Comparison of ENCODE assay signal across 7 mouse cellular contexts in genomic region chr11:119299391-119300245, GRCm38 (mm10). TPM values are rescaled to one million over a fixed set of nuclear protein-coding genes. Genes with fewer than 3 reads are reported as not detected.
DNase-seq lines count a peak whose midpoint lies in the region; ATAC-seq lines count a peak whose summit lies in the region.

Gene Eif4a3 (minus strand): TSS chr11:119300089.

- peak; percentile 83 for ATAC-seq in embryonic facial prominence, embryonic 12.5 days (ENCODE audit: insufficient number of reproducible peaks, insufficient read depth, low FRiP score, low TSS enrichment)
- peak; percentile 89 for ATAC-seq in limb, embryonic 11.5 days (ENCODE audit: insufficient number of reproducible peaks, low FRiP score, low TSS enrichment, low read depth)
- peak; percentile 95 for ATAC-seq in midbrain, embryonic 14.5 days (ENCODE audit: low FRiP score, low TSS enrichment)

- H3K27me3 ChIP-seq in embryonic facial prominence, embryonic 12.5 days, result no peaks in the 10 kb centered on the region
- no peaks in the 10 kb centered on the region; the same call in 1 of the 2 replicates for H3K27me3 ChIP-seq in limb, embryonic 11.5 days (ENCODE audit: control insufficient read depth, insufficient read depth, low read length)
- H3K27me3 ChIP-seq in midbrain, embryonic 14.5 days (ENCODE audit: control insufficient read depth, insufficient read depth, low read length), result no peaks in the 10 kb centered on the region

- H3K27ac ChIP-seq in embryonic facial prominence, embryonic 12.5 days, result peak within 1 kb of the TSS; percentile 93
- H3K27ac ChIP-seq in limb, embryonic 11.5 days (replicated peaks; ENCODE audit: low read depth, low read length), result peak within 1 kb of the TSS; percentile 79
- H3K27ac ChIP-seq in midbrain, embryonic 14.5 days (replicated peaks; ENCODE audit: low read depth, low read length), result peak within 1 kb of the TSS; percentile 99

- H3K4me1 ChIP-seq in embryonic facial prominence, embryonic 12.5 days, result peaks cover 16% of the 10 kb centered on the region
- H3K4me1 ChIP-seq in limb, embryonic 11.5 days (ENCODE audit: control insufficient read depth, insufficient read depth, low read length), result peaks cover 9% of the 10 kb centered on the region; the same call in 1 of the 2 replicates
- peaks cover 15% of the 10 kb centered on the region for H3K4me1 ChIP-seq in midbrain, embryonic 14.5 days (ENCODE audit: control insufficient read depth, insufficient read depth, low read length)

- H3K4me2 ChIP-seq in embryonic facial prominence, embryonic 12.5 days (replicated peaks), result peak within 1 kb of the TSS; percentile 81
- H3K4me2 ChIP-seq in limb, embryonic 11.5 days (ENCODE audit: low read depth, severe bottlenecking), result peak within 1 kb of the TSS; percentile 81
- H3K4me2 ChIP-seq in midbrain, embryonic 14.5 days (ENCODE audit: low read length), result peak within 1 kb of the TSS; percentile 94

- peaks cover 37% of the 10 kb centered on the region for H3K36me3 ChIP-seq in embryonic facial prominence, embryonic 12.5 days
- H3K36me3 ChIP-seq in limb, embryonic 11.5 days (ENCODE audit: control insufficient read depth, insufficient read depth, low read length), result peaks cover 28% of the 10 kb centered on the region
- peaks cover 31% of the 10 kb centered on the region for H3K36me3 ChIP-seq in midbrain, embryonic 14.5 days (ENCODE audit: control insufficient read depth, insufficient read depth, low read length)

- peak within 1 kb of the TSS; percentile 96 for H3K9ac ChIP-seq in embryonic facial prominence, embryonic 12.5 days
- peak within 1 kb of the TSS; percentile 97 for H3K9ac ChIP-seq in limb, embryonic 11.5 days (ENCODE audit: low read length)
- peak within 1 kb of the TSS; percentile 92 for H3K9ac ChIP-seq in midbrain, embryonic 14.5 days (replicated peaks; ENCODE audit: low read length)

- no peaks in the 10 kb centered on the region for H3K9me3 ChIP-seq in embryonic facial prominence, embryonic 12.5 days
- no peaks in the 10 kb centered on the region for H3K9me3 ChIP-seq in limb, embryonic 11.5 days (ENCODE audit: control insufficient read depth, low read length)
- no peaks in the 10 kb centered on the region for H3K9me3 ChIP-seq in midbrain, embryonic 14.5 days (ENCODE audit: control insufficient read depth, low read length)

- under 1% methylated on average over 89 of the region's 89 CpGs for WGBS in embryonic facial prominence, embryonic 12.5 days
- under 1% methylated on average over 89 of the region's 89 CpGs for WGBS in limb, embryonic 11.5 days
- WGBS in midbrain, embryonic 14.5 days, result under 1% methylated on average over 89 of the region's 89 CpGs

- DNase-seq in adrenal gland, postnatal 25 days, result peak; percentile 99
- DNase-seq in heart, adult 11 months, result peak; percentile 99
- peak; percentile 97 for DNase-seq in kidney, adult 18-20 months
- DNase-seq in limb, embryonic 11.5 days (ENCODE audit: low spot score), result peak; percentile 98
- peak; percentile 100 for DNase-seq in midbrain, embryonic 14.5 days
- peak; percentile 91 to 98 for DNase-seq in spleen, adult 18-20 months

- H3K4me3 ChIP-seq in embryonic facial prominence, embryonic 12.5 days, result peak within 1 kb of the TSS; percentile 99
- peak within 1 kb of the TSS; percentile 98 for H3K4me3 ChIP-seq in limb, embryonic 11.5 days (ENCODE audit: low read depth, low read length)
- H3K4me3 ChIP-seq in midbrain, embryonic 14.5 days (replicated peaks; ENCODE audit: low read depth, low read length), result peak within 1 kb of the TSS; percentile 95

RNA-seq across cellular contexts. Expression of gene Eif4a3, which starts in this region (rescaled TPM):
- 121 and 129 TPM in 2 replicates for total RNA-seq in adrenal gland, postnatal 25 days (2021)
- 343 and 361 TPM in 2 replicates for polyA plus RNA-seq in embryonic facial prominence, embryonic 12.5 days (2016; fragmentation: Nextera tagmentation; extraction: Ambion mirVana)
- 463 and 475 TPM in 2 replicates for polyA plus RNA-seq in limb, embryonic 11.5 days (2014; fragmentation: Nextera tagmentation; extraction: Ambion mirVana)
- 257 and 264 TPM in 2 replicates for polyA plus RNA-seq in midbrain, embryonic 14.5 days (2014; fragmentation: Nextera tagmentation; extraction: Ambion mirVana)

Comparison
In these comparisons a context has a peak if more than half of its experiments do, and no peak if none do; other contexts are left out.
1. Peak in every context shown above with its lines: DNase-seq, ATAC-seq, H3K4me3 ChIP-seq and H3K27ac ChIP-seq.